Mouse (Mus musculus) lung, adult 2 months (tissue): Measurements from ENCODE around the gene Hrh1.

Experiments
- CTCF ChIP-seq: fragments of 200-500 bp; IDR thresholded peaks from 2 replicates; pipeline ENCODE4 v1.5.1; 2011; ENCODE audit warnings: mild to moderate bottlenecking, low read length, control low read depth; ENCODE audit not compliant: insufficient read depth
- POLR2A ChIP-seq: fragments of 200-500 bp; IDR thresholded peaks from 2 replicates; pipeline ENCODE4 v1.6.1; 2011; ENCODE audit warnings: low read depth, mild to moderate bottlenecking, control low read depth, low read length, borderline replicate concordance; ENCODE audit errors: extremely low read depth

DNA sequence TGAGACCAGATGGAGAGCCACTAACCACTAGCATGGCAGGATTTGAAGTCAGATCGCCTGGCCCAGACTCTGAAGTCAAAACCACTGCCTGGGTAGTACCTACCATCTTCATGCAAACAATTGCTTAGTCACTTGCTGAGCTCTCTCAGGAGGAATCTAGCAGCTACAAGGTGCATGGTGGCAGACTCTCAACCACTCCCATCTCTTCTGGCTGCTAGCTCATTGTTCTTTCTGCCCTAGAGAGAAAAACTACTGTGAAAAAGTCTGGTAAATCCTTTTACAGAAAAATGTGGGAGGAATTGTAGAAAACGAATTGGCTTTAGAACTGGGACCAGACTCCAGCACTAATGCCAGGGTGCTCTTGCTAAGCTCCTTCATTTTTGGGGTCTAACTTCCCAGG is 7.6 kb upstream of the Hrh1 start:
- TF ChIP-seq POLR2A, result no peak
- no peak for TF ChIP-seq CTCF
